Mouse (Mus musculus): ENCODE measurements around the gene Gm15446.
"Not testable (repeated sequence)": the region's sequence is repeated elsewhere in the genome, so short reads cannot be mapped to it uniquely, and the experiment has no call there.

Gm15446 gene

GRCm38 (mm10) chr5:109923261-109924071, at the start of gene Gm15446:
Gene Gm15446 (plus strand): TSS chr5:109923400.
- DNase-seq (ENCODE audit: low read depth, low spot score) = peak; percentile 61

- not testable (repeated sequence) for DNase-seq (ENCODE audit: low read depth, low spot score)
Observed at GRCm38 (mm10) chr5:109924129-109924528, 929 bp downstream of the Gm15446 start.

GRCm38 (mm10) chr5:109924936-109925335, 1.7 kb downstream of the Gm15446 start:
- no peak for DNase-seq (ENCODE audit: low read depth, low spot score)

GRCm38 (mm10) chr5:109950281-109950680, 27.1 kb downstream of the Gm15446 start:
- DNase-seq (ENCODE audit: low read depth, low spot score) = no peak

GRCm38 (mm10) chr5:109980743-109981142, 57.5 kb downstream of the Gm15446 start:
- DNase-seq (ENCODE audit: low read depth, low spot score) = not testable (repeated sequence)
